ENCODE assay signal across 8 mouse cellular contexts in genomic region chr13:114931775-114932294, GRCm38 (mm10). TPM values are rescaled to one million over a fixed set of nuclear protein-coding genes. Genes with fewer than 3 reads are reported as not detected.
A peak's percentile ranks its signal among the peaks of the same experiment; 100 is the strongest.
DNase-seq lines count a peak whose midpoint lies in the region; ATAC-seq and TF ChIP-seq lines count a peak whose summit lies in the region.

Gene Itga2, minus strand, starts transcription at chr13:114932100.

- H3K27me3 ChIP-seq in forebrain, embryonic 13.5 days, result peaks cover 7% of the 10 kb centered on the region; the same call in 1 of the 2 replicates
- H3K27me3 ChIP-seq in heart, postnatal 0 days (ENCODE audit: control insufficient read depth, insufficient read depth, low read length), result no peaks in the 10 kb centered on the region
- no peaks in the 10 kb centered on the region for H3K27me3 ChIP-seq in lung, embryonic 14.5 days (ENCODE audit: insufficient read depth, low read length)
- H3K27me3 ChIP-seq in neural tube, embryonic 15.5 days (replicated peaks), result peaks cover 6% of the 10 kb centered on the region; the same call in 1 of the 2 replicates

- H3K4me1 ChIP-seq in forebrain, embryonic 13.5 days, result peaks cover 16% of the 10 kb centered on the region
- no peaks in the 10 kb centered on the region for H3K4me1 ChIP-seq in heart, postnatal 0 days (ENCODE audit: control insufficient read depth, insufficient read depth)
- no peaks in the 10 kb centered on the region for H3K4me1 ChIP-seq in lung, embryonic 14.5 days (ENCODE audit: insufficient read depth)
- H3K4me1 ChIP-seq in neural tube, embryonic 15.5 days, result peaks cover 14% of the 10 kb centered on the region

- DNase-seq in CD4-positive, CD25-positive, alpha-beta regulatory T cell, adult 2 months (ENCODE audit: low read depth, low spot score), result peak; percentile 82
- DNase-seq in adrenal gland, postnatal 25 days, result peak; percentile 73
- peak; percentile 38 for DNase-seq in heart, postnatal 0 days (ENCODE audit: low spot score)
- DNase-seq in kidney, postnatal 14 days, result peak; percentile 71
- peak; percentile 87 for DNase-seq in lung, embryonic 14.5 days
- DNase-seq in testis, postnatal 14 days (ENCODE audit: low spot score), result peak; percentile 22

- H3K27ac ChIP-seq in forebrain, embryonic 13.5 days, result no peak within 1 kb of the TSS
- H3K27ac ChIP-seq in heart, postnatal 0 days (ENCODE audit: low read depth), result peak within 1 kb of the TSS; percentile 2; the same call in 1 of the 2 replicates
- peak within 1 kb of the TSS; percentile 69; the same call in 1 of the 2 replicates for H3K27ac ChIP-seq in lung, embryonic 14.5 days (ENCODE audit: low read depth)
- H3K27ac ChIP-seq in neural tube, embryonic 15.5 days (replicated peaks), result no peak within 1 kb of the TSS

- peak; percentile 56 for TF ChIP-seq CTCF in heart, postnatal 0 days (IDR thresholded peaks at IDR 0.05; ENCODE audit: low read depth)
- peak; percentile 72 for TF ChIP-seq CTCF in lung, embryonic 14.5 days (IDR thresholded peaks at IDR 0.05; ENCODE audit: low read depth)

- H3K4me2 ChIP-seq in forebrain, embryonic 13.5 days, result peak within 1 kb of the TSS; percentile 80
- peak within 1 kb of the TSS; percentile 81 for H3K4me2 ChIP-seq in heart, postnatal 0 days (ENCODE audit: low read depth, low read length)
- peak within 1 kb of the TSS; percentile 79 for H3K4me2 ChIP-seq in lung, embryonic 14.5 days
- peak within 1 kb of the TSS; percentile 69 for H3K4me2 ChIP-seq in neural tube, embryonic 15.5 days

- TF ChIP-seq EP300 in heart, postnatal 0 days (IDR thresholded peaks at IDR 0.05; ENCODE audit: low read depth), result no peak

- peak within 1 kb of the TSS; percentile 58 for H3K9ac ChIP-seq in forebrain, embryonic 13.5 days
- H3K9ac ChIP-seq in heart, postnatal 0 days (replicated peaks; ENCODE audit: low read depth, low read length), result peak within 1 kb of the TSS; percentile 44; the same call in 1 of the 2 replicates
- peak within 1 kb of the TSS; percentile 47 for H3K9ac ChIP-seq in lung, embryonic 14.5 days
- peak within 1 kb of the TSS; percentile 26 for H3K9ac ChIP-seq in neural tube, embryonic 15.5 days (replicated peaks)

- peak; percentile 90 for ATAC-seq in forebrain, embryonic 13.5 days
- ATAC-seq in heart, postnatal 0 days (ENCODE audit: insufficient read depth, low read depth), result peak; percentile 78
- ATAC-seq in lung, embryonic 14.5 days (ENCODE audit: insufficient read depth), result peak; percentile 92
- ATAC-seq in neural tube, embryonic 15.5 days (ENCODE audit: low FRiP score), result peak; percentile 84

- no peaks in the 10 kb centered on the region for H3K9me3 ChIP-seq in forebrain, embryonic 13.5 days (replicated peaks)
- H3K9me3 ChIP-seq in heart, postnatal 0 days (replicated peaks; ENCODE audit: control insufficient read depth, low read length), result no peaks in the 10 kb centered on the region
- H3K9me3 ChIP-seq in lung, embryonic 14.5 days (ENCODE audit: low read depth, low read length), result no peaks in the 10 kb centered on the region
- H3K9me3 ChIP-seq in neural tube, embryonic 15.5 days (replicated peaks), result no peaks in the 10 kb centered on the region

- WGBS in forebrain, embryonic 13.5 days, result 2% methylated on average over 28 of the region's 28 CpGs
- WGBS in heart, postnatal 0 days, result under 1% methylated on average over 28 of the region's 28 CpGs
- 1% methylated on average over 28 of the region's 28 CpGs for WGBS in lung, embryonic 14.5 days
- 2% methylated on average over 28 of the region's 28 CpGs for WGBS in neural tube, embryonic 15.5 days

- H3K36me3 ChIP-seq in forebrain, embryonic 13.5 days (ENCODE audit: poor library complexity, severe bottlenecking), result no peaks in the 10 kb centered on the region
- no peaks in the 10 kb centered on the region for H3K36me3 ChIP-seq in heart, postnatal 0 days (replicated peaks; ENCODE audit: control insufficient read depth, insufficient read depth, low read length)
- H3K36me3 ChIP-seq in lung, embryonic 14.5 days (ENCODE audit: insufficient read depth), result no peaks in the 10 kb centered on the region
- H3K36me3 ChIP-seq in neural tube, embryonic 15.5 days, result no peaks in the 10 kb centered on the region

- peak within 1 kb of the TSS; percentile 41 for H3K4me3 ChIP-seq in forebrain, embryonic 13.5 days
- peak within 1 kb of the TSS; percentile 54 for H3K4me3 ChIP-seq in heart, postnatal 0 days (ENCODE audit: low read depth, low read length)
- H3K4me3 ChIP-seq in lung, embryonic 14.5 days (ENCODE audit: low read depth, low read length), result peak within 1 kb of the TSS; percentile 50
- peak within 1 kb of the TSS; percentile 36 for H3K4me3 ChIP-seq in neural tube, embryonic 15.5 days (replicated peaks)

RNA-seq across cellular contexts. Expression of gene Itga2, which starts in this region (rescaled TPM):
- 1.6 and 2.0 TPM in 2 replicates for total RNA-seq in adrenal gland, postnatal 25 days (2021)
- 1.6 and 1.7 TPM in 2 replicates for polyA plus RNA-seq in forebrain, embryonic 13.5 days (2015; fragmentation: Nextera tagmentation; extraction: Ambion mirVana)
- total RNA-seq in heart, postnatal 0 days (2014; rRNA removed; ENCODE audit: low replicate concordance), result 1.6 and 2.3 TPM in 2 replicates
- 1.2 and 2.0 TPM in 2 replicates for polyA plus RNA-seq in heart, postnatal 0 days (2015; fragmentation: Nextera tagmentation; extraction: Ambion mirVana)
- polyA plus RNA-seq in lung, embryonic 14.5 days (2014; fragmentation: Nextera tagmentation; extraction: Ambion mirVana), result 10.1 and 10.8 TPM in 2 replicates
- 1.00 and 1.8 TPM in 2 replicates for polyA plus RNA-seq in neural tube, embryonic 15.5 days (2015; fragmentation: Nextera tagmentation; extraction: Ambion mirVana)

Comparison
In these comparisons a context has a peak if more than half of its experiments do, and no peak if none do; other contexts are left out.
1. DNase-seq: peak in every context shown above with its lines; median percentile 87 in lung, embryonic 14.5 days; 82 in CD4-positive, CD25-positive, alpha-beta regulatory T cell, adult 2 months; 73 in adrenal gland, postnatal 25 days; 71 in kidney, postnatal 14 days; 38 in heart, postnatal 0 days; 22 in testis, postnatal 14 days.
2. H3K27ac ChIP-seq: peak in heart, postnatal 0 days (single experiment) and lung, embryonic 14.5 days (single experiment); none in forebrain, embryonic 13.5 days (single experiment) and neural tube, embryonic 15.5 days (single experiment).
3. Peak in every context shown above with its lines, with median percentiles within 50 percentile points of each other: ATAC-seq, H3K4me2 ChIP-seq, H3K4me3 ChIP-seq and H3K9ac ChIP-seq.